Mouse (Mus musculus) hindbrain, embryonic 11.5 days (tissue): ENCODE measurements around the gene Pilra. TPM values are rescaled to one million over a fixed set of nuclear protein-coding genes. Genes with fewer than 3 reads are reported as not detected.

ENCODE experiments used
- ATAC-seq: fragments of 200-750 bp; cut with Nextera tagmentation; 2 replicates; pipeline ENCODE4 v1.8.0; 2017; ENCODE audit warnings: mild to moderate bottlenecking, moderate TSS enrichment, moderate library complexity; ENCODE audit not compliant: low FRiP score
- DNase-seq: peaks from one replicate; pipeline ENCODE4 v3.0.0-alpha.2; 2015; ENCODE audit warnings: low spot score
- H3K27ac ChIP-seq: fragments of 300-500 bp; sonication (generic); 2 replicates; pipeline ENCODE4 v1.5.1; 2014; ENCODE audit warnings: mild to moderate bottlenecking, low read depth, low read length
- H3K27me3 ChIP-seq: fragments of 300-500 bp; sonication (generic); 2 replicates; pipeline ENCODE4 v1.6.1; 2014; ENCODE audit warnings: mild to moderate bottlenecking, low read length, moderate library complexity, mixed read lengths; ENCODE audit not compliant: control insufficient read depth, insufficient read depth
- H3K36me3 ChIP-seq: fragments of 300-500 bp; sonication (generic); 2 replicates; pipeline ENCODE4 v1.6.1; 2014; ENCODE audit warnings: mild to moderate bottlenecking, low read length, moderate library complexity, mixed read lengths; ENCODE audit not compliant: control insufficient read depth, insufficient read depth
- H3K4me1 ChIP-seq: fragments of 300-500 bp; sonication (generic); replicated peaks from 2 replicates; pipeline ENCODE4 v1.6.1; 2014; ENCODE audit warnings: low read length, mixed read lengths; ENCODE audit not compliant: control insufficient read depth, insufficient read depth
- H3K4me2 ChIP-seq: fragments of 300-500 bp; sonication (generic); replicated peaks from 2 replicates; pipeline ENCODE4 v1.6.1; 2014; ENCODE audit warnings: mild to moderate bottlenecking, low read depth, low read length
- H3K4me3 ChIP-seq: fragments of 300-500 bp; sonication (generic); 2 replicates; pipeline ENCODE4 v1.5.1; 2014; ENCODE audit warnings: low read depth, low read length
- H3K9ac ChIP-seq: fragments of 300-500 bp; sonication (generic); 2 replicates; pipeline ENCODE4 v1.6.1; 2014; ENCODE audit warnings: low read depth, low read length
- H3K9me3 ChIP-seq: fragments of 300-500 bp; sonication (generic); 2 replicates; pipeline ENCODE4 v1.6.1; 2016; ENCODE audit warnings: low read length; ENCODE audit not compliant: control insufficient read depth
- WGBS: fragments of 180-500 bp; shearing (Covaris S2); extraction: QIAGEN DNeasy Blood & Tissue Kit; methylation state at CpG from one replicate; pipeline ENCODE4 v1.1.7; 2014; 5-methylcytosine and 5-hydroxymethylcytosine counted together
- polyA plus RNA-seq: library from polyadenylated mRNA; unstranded; fragments of >200 nt; fragmentation: Nextera tagmentation; extraction: Ambion mirVana; gene quantifications from 2 replicates; pipeline ENCODE4 v1.2.1, GENCODE M21; 2014

The Pilra gene
- polyA plus RNA-seq, 1 experiment from 2014 or later: 0.97 TPM

DNA sequence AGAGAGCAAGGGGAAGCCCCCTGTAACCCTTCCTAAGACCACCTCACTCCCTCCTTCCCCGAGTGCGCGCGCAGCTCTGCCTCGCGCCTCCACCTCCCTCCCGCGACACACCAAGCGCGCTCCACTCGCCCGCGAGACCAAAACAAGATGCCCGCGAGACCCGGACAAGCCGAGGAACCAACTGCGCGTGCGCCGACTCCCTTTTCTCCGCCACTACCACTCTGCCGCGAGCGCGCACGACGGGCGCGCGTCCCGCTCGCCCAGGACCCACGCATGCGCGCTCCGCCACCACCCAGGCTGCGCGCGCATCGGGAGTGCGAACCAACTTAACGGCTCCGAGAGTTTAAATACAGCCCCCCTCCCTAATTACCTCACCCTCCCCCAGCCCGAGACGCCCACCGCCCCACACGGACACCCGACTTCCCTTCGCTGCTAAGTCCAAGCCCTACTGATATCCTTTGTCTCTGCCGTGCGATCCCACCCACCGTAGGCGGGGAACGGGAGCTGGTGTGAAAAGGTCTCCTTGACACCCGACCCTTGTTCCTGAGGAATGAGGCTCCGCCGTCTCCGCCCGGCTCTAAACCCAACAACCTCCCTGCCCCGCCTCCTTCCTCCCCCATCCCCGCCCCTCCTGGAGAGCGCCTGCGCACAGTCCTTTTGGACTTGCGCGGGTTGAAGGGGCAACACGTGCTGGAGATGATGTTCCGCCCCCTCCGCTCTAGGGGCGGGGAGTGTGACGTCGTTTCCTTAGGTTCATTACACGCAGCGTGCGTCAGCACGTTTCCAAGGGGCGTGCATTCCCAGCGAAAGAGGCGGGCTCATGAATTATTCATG, 49.8 kb downstream of the Pilra start:
- peaks cover 4% of the 10 kb centered on the region; the same call in 1 of the 2 replicates for H3K36me3 ChIP-seq
- no peaks in the 10 kb centered on the region for H3K9me3 ChIP-seq
- under 1% methylated on average over 79 of the region's 79 CpGs for WGBS
- peak overlapping the region; percentile 99 for H3K27ac ChIP-seq
- H3K9ac ChIP-seq: peak overlapping the region; percentile 94
- peaks cover 21% of the 10 kb centered on the region for H3K4me1 ChIP-seq
- H3K4me3 ChIP-seq: peak overlapping the region; percentile 86
- H3K27me3 ChIP-seq: no peaks in the 10 kb centered on the region
- DNase-seq (peak; percentile 100), ATAC-seq (peak; percentile 90)
- H3K4me2 ChIP-seq: peak overlapping the region; percentile 87

DNA sequence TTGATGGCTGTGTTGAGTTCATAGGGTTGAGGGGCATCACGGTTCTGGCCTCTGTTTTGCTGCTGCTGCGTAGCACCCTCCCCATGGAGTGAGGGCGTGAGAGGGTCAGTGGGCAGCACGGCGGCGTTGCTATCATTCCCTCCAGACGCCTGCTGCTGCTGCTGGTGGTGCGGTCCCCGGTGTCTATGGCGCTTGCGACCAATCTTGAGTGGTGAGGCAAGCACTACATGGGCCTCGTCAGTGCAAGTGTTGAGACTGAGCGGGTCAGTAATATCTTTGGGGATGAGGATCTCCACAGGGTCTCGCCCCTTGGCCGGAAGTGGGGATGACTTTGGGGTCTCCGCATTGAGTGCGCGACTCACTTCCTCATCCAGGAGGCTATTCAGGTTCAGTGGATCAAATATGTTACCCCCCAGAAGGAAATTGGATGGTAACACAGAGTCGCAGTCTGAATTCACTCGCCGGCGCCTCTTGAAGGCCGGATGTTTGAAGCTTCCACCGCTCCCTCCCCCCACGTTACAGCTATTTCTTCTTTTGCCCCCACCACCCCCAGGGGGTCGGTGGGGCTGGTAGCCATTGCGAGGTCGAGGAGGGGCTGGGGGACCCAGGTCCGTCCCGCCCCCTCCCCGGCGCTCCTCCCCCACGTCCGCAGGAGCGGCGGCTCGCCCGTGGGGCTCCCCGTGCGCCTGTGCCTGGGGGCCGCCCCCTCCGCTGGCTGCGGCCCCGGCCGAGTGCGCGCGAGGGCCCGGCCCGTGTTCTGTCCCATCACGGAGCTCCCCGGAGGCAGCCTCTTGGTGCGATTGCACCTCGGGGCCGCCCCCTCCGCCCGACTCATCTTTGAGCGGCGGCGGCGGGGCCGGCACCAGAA, 50.7 kb downstream of the Pilra start:
- WGBS: 5% methylated on average over 50 of the region's 62 CpGs
- H3K4me2 ChIP-seq: peak overlapping the region; percentile 87
- H3K4me3 ChIP-seq: peak overlapping the region; percentile 86
- H3K4me1 ChIP-seq: peaks cover 21% of the 10 kb centered on the region
- ATAC-seq (peak; percentile 18; the same call in 1 of the 2 replicates), DNase-seq (peak; percentile 53)
- H3K9me3 ChIP-seq: no peaks in the 10 kb centered on the region
- H3K9ac ChIP-seq: peak overlapping the region; percentile 94
- peak overlapping the region; percentile 99 for H3K27ac ChIP-seq
- H3K36me3 ChIP-seq: peaks cover 5% of the 10 kb centered on the region; the same call in 1 of the 2 replicates
- no peaks in the 10 kb centered on the region for H3K27me3 ChIP-seq

DNA sequence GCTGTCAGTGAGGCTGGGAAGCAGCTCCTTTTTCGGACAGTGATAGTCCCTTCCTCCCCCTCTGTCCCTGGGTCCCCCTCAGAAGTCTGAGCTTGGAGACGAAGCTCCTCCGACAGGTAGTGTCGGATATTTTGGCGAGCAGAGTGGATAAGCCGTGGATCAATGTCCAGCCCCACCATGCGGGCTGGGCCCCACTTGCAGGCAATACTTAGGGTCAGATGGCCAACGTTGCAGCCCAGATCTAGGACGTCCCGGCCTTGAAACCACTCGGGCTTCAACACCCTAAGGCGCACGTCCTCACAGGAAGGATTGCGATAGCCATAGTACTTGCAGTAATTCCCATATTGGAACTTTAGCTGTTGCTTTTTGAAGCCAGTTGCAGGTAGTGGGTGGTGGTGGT, 51.5 kb downstream of the Pilra start:
- Histone ChIP-seq H3K4me2 (peak overlapping the region; percentile 87), H3K4me3 (peak overlapping the region; percentile 86), H3K4me1 (peaks cover 23% of the 10 kb centered on the region), H3K36me3 (peaks cover 5% of the 10 kb centered on the region; the same call in 1 of the 2 replicates), H3K9me3 (no peaks in the 10 kb centered on the region), H3K27me3 (no peaks in the 10 kb centered on the region), H3K9ac (peak overlapping the region; percentile 94), H3K27ac (0 out of 2 replicates have a peak overlapping the region, but pooled peaks have one; percentile 99)
- WGBS: 87% methylated on average over 14 of the region's 14 CpGs
- DNase-seq: no peak
- ATAC-seq: no peak

DNA sequence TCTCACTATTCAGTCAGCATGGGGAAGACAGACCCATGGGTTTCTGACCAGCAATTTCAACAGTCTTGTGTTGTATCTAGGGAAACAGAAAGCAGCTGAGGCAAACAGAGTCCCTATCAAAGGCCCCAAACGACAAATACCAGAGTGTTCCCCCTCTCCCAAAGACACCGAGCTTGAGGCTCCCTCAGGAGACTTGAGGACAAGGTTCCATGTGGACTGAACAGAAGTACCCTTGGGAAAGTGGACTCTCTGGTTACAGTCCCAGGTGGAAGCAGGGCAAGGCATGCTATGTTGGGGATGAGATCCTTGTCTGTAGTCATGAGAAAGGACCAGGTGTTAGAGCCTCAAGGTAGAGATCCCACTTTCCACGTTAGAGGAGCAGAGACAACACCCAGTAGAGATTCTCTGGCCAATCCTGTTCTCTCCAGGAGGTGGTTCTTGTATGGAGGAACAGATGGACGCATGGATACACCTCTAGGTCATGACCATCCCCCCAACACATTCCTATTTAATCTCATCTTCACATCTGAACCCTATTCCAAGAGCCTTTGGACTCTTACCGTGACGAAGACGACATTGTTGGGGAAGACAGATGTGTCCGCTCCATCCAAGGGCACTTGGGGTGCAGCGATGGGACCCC, 52.1 kb downstream of the Pilra start:
- Histone ChIP-seq H3K4me2 (peak overlapping the region; percentile 87), H3K36me3 (peaks cover 5% of the 10 kb centered on the region; the same call in 1 of the 2 replicates), H3K27me3 (no peaks in the 10 kb centered on the region), H3K9ac (peak overlapping the region; percentile 94), H3K27ac (no peak overlapping the region), H3K4me1 (peaks cover 23% of the 10 kb centered on the region), H3K9me3 (no peaks in the 10 kb centered on the region), H3K4me3 (peak overlapping the region; percentile 86)
- DNase-seq (no peak), ATAC-seq (no peak)
- 82% methylated on average over 9 of the region's 9 CpGs for WGBS

DNA sequence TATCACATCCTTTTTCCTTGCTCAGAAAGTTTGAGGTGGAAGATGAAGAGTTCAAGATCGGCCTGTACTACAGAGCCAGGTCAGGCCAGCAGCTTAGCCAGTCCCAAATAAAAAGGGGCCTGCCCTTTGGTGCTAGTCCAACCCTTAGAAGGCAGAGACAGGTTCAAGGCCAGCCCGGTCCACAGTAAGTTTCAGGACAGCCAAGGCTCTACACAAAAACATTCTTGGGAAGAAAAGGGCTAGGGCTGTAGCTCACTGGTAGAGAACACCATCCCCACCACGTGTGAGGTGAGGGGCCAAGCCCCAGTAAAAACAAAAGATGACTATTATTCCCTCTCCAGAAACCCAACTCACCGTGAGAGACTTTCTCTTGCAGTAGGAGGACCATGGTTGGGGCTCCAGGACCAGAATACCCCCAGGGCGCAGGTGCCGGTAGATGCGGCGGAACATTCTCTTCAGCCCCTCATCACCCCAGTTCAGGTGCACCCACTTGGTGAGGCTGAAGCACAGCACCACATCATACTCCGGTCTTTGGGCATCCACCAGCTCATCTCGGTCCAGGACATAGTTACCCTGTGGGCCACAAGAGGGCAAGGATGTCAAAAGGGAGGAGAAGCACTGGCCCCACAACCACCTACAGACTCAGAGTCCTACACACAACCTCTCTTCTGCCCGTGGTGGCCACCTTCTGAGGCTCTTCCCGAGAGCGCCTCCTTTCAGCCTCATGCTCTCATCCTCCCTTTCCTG, 53.1 kb downstream of the Pilra start:
- Histone ChIP-seq H3K27me3 (no peaks in the 10 kb centered on the region), H3K4me2 (peak overlapping the region; percentile 87), H3K9ac (peak overlapping the region; percentile 94; the same call in 1 of the 2 replicates), H3K4me1 (peaks cover 23% of the 10 kb centered on the region), H3K27ac (no peak overlapping the region), H3K9me3 (no peaks in the 10 kb centered on the region), H3K36me3 (peaks cover 5% of the 10 kb centered on the region; the same call in 1 of the 2 replicates), H3K4me3 (peak overlapping the region; percentile 86; the same call in 1 of the 2 replicates)
- no peak for ATAC-seq
- 89% methylated on average over 13 of the region's 13 CpGs for WGBS
- DNase-seq: no peak

DNA sequence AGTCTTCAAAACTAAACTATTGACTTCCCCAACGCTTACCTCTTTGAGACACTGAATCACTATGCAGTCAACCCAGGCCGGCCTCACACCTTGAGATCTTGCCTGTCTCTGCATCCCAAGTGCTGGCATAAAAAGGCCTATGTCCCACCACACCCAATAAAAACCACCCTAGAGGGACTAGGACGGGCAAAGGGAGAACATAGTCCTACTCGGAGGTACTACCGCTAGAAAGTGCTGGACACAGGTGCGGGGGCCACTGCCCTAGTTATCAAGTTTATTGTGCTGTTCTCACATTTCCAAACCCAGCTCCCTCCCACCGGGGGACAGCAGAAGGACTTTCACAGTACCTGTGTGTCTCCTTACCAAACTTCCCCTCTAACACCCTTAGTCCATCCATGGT, 54.4 kb downstream of the Pilra start:
- Histone ChIP-seq H3K27ac (no peak overlapping the region), H3K9ac (no peak overlapping the region), H3K27me3 (no peaks in the 10 kb centered on the region), H3K9me3 (no peaks in the 10 kb centered on the region), H3K4me3 (no peak overlapping the region), H3K4me2 (no peak overlapping the region; the same call in 1 of the 2 replicates), H3K36me3 (peaks cover 5% of the 10 kb centered on the region; the same call in 1 of the 2 replicates), H3K4me1 (peaks cover 23% of the 10 kb centered on the region)
- 94% methylated on average over 7 of the region's 7 CpGs for WGBS
- no peak for ATAC-seq
- no peak for DNase-seq

DNA sequence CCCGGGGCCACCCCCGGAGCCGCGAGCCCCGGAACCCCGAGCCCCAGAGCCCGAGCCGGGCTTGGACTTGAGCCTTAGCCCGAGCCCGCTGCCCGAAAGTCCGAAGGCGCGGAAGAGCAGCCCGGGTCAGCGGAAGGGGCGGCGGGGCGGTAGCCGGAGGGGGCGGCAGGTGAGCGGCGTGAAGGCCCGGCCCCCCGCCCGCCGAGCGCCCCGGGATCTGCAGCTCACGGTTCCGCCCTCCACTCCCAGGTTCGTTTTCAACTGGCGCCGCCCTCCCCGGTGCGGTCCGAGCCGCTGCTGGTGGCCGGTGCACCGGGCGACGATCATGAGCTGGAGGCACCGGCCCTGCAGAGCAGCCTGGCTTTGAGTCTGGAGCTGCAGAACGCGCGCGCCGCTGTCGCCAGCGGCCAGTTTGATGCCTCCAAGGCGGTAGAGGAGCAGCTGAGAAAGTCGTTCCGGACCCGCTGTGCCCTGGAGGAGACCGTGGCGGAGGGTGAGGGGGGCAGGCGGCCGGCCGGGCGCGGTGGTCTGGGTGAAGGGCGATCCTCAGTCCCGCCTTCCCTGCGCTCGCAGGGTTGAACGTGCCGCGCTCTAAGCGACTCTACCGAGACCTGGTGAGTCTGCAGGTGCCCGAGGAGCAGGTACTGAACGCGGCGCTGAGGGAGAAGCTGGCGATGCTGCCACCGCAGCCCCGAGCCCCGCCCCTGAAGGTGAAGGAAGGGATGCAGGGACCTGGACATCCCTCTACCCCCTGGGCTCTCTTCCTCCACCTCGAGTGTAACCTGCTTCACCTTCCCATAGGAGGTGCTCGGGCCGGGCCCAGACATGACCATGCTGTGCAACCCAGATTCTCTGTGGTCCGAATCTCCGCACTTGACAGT, 56.8 kb downstream of the Pilra start:
- DNase-seq (peak; percentile 52), ATAC-seq (peak; percentile 37)
- no peaks in the 10 kb centered on the region for H3K27me3 ChIP-seq
- peaks cover 16% of the 10 kb centered on the region for H3K4me1 ChIP-seq
- H3K9ac ChIP-seq: peak overlapping the region; percentile 92
- H3K36me3 ChIP-seq: peaks cover 3% of the 10 kb centered on the region; the same call in 1 of the 2 replicates
- peak overlapping the region; percentile 91 for H3K27ac ChIP-seq
- H3K9me3 ChIP-seq: no peaks in the 10 kb centered on the region
- under 1% methylated on average over 65 of the region's 83 CpGs for WGBS
- peak overlapping the region; percentile 96 for H3K4me2 ChIP-seq
- peak overlapping the region; percentile 90 for H3K4me3 ChIP-seq
